In the genomic region with DNA sequence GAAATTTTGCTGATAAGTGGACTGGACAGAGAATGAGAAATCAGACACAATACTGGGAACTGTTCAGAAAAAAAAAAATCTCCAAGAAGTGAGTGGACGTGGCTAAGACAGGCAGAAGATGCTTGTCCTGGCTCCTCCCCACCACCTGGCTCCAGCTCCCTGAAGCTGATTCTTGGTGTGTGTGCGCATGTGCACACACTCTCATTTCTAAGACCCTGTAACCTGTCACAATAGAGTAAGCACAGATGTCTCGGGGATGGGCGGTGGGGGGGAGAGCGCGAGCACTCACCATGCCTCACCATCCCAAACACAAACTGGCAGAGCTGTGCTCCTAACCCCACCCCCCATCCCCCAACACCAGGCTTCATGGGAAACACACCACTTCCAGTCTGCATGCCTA, we compare ENCODE assay signal across 13 mouse cellular contexts.
DNase-seq lines count a peak whose midpoint lies in the region; ATAC-seq and TF ChIP-seq lines count a peak whose summit lies in the region.
"Had no signal": no experiment of that assay in that cellular context is flagged by ENCODE, and none has a peak within 500 bp of the region (broad histone marks: within the 10 kb centered on the region; RNA-seq: fewer than 3 reads in every experiment).

No protein-coding gene starts in this region.

- H3K27me3 ChIP-seq in E14TG2a.4 (ENCODE audit: insufficient read depth, low read length): no peaks in the 10 kb centered on the region
- no peaks in the 10 kb centered on the region for H3K27me3 ChIP-seq in embryonic facial prominence, embryonic 12.5 days
- peaks cover 11% of the 10 kb centered on the region; the same call in 1 of the 2 replicates for H3K27me3 ChIP-seq in hindbrain, embryonic 12.5 days
- H3K27me3 ChIP-seq in midbrain, embryonic 14.5 days (ENCODE audit: control insufficient read depth, insufficient read depth, low read length): no peaks in the 10 kb centered on the region
- H3K27me3 ChIP-seq: CH12.LX had no signal

- ATAC-seq in embryonic facial prominence, embryonic 12.5 days (ENCODE audit: insufficient number of reproducible peaks, insufficient read depth, low FRiP score, low TSS enrichment): no peak
- peak; percentile 17 for ATAC-seq in hindbrain, embryonic 12.5 days (ENCODE audit: low FRiP score)
- ATAC-seq in midbrain, embryonic 14.5 days (ENCODE audit: low FRiP score, low TSS enrichment): peak; percentile 35; the same call in 1 of the 2 replicates

- H3K36me3 ChIP-seq in E14TG2a.4 (ENCODE audit: insufficient read depth, low read length): peaks cover 56% of the 10 kb centered on the region
- no peaks in the 10 kb centered on the region; the same call in 1 of the 2 replicates for H3K36me3 ChIP-seq in embryonic facial prominence, embryonic 12.5 days
- no peaks in the 10 kb centered on the region for H3K36me3 ChIP-seq in hindbrain, embryonic 12.5 days
- no peaks in the 10 kb centered on the region for H3K36me3 ChIP-seq in midbrain, embryonic 14.5 days (ENCODE audit: control insufficient read depth, insufficient read depth, low read length)

- intact Hi-C loops in left cerebral cortex, postnatal 36 days (cut with DNase I): no loop called here

- no peak for TF ChIP-seq CTCF in E14TG2a.4 (conservative IDR thresholded peaks at IDR 0.05; ENCODE audit: low read length)

- peak; percentile 66 for DNase-seq in midbrain, embryonic 14.5 days
- no peak for DNase-seq in kidney, postnatal 10 days
- no peak for DNase-seq in urinary bladder, postnatal 14 days (ENCODE audit: low spot score)
- DNase-seq in left cerebral cortex, postnatal 36 days (ENCODE audit: low spot score in 2 of 2): no peak
- DNase-seq: adrenal gland, adult 8-10 months; heart, postnatal 10 days had no signal

- H3K9ac ChIP-seq in embryonic facial prominence, embryonic 12.5 days: no peak overlapping the region
- no peak overlapping the region for H3K9ac ChIP-seq in hindbrain, embryonic 12.5 days
- no peak overlapping the region for H3K9ac ChIP-seq in midbrain, embryonic 14.5 days (replicated peaks; ENCODE audit: low read length)

- H3K4me1 ChIP-seq in E14TG2a.4 (replicated peaks; ENCODE audit: low read depth, low read length): peaks cover 100% of the 10 kb centered on the region
- peaks cover 49% of the 10 kb centered on the region for H3K4me1 ChIP-seq in embryonic facial prominence, embryonic 12.5 days
- peaks cover 72% of the 10 kb centered on the region for H3K4me1 ChIP-seq in hindbrain, embryonic 12.5 days
- H3K4me1 ChIP-seq in midbrain, embryonic 14.5 days (ENCODE audit: control insufficient read depth, insufficient read depth, low read length): peaks cover 20% of the 10 kb centered on the region

- H3K9me3 ChIP-seq in E14TG2a.4 (ENCODE audit: low read length): no peaks in the 10 kb centered on the region
- H3K9me3 ChIP-seq in embryonic facial prominence, embryonic 12.5 days: no peaks in the 10 kb centered on the region
- no peaks in the 10 kb centered on the region for H3K9me3 ChIP-seq in hindbrain, embryonic 12.5 days (replicated peaks)
- H3K9me3 ChIP-seq in midbrain, embryonic 14.5 days (ENCODE audit: control insufficient read depth, low read length): no peaks in the 10 kb centered on the region

- 31% methylated on average over 6 of the region's 6 CpGs for WGBS in embryonic facial prominence, embryonic 12.5 days
- WGBS in hindbrain, embryonic 12.5 days: 21% methylated on average over 6 of the region's 6 CpGs
- 13% methylated on average over 6 of the region's 6 CpGs for WGBS in midbrain, embryonic 14.5 days

- 0 out of 2 replicates have a peak overlapping the region, but pooled peaks have one; percentile 1 for H3K27ac ChIP-seq in embryonic facial prominence, embryonic 12.5 days
- 0 out of 2 replicates have a peak overlapping the region, but pooled peaks have one; percentile 44 for H3K27ac ChIP-seq in hindbrain, embryonic 12.5 days
- H3K27ac ChIP-seq in midbrain, embryonic 14.5 days (replicated peaks; ENCODE audit: low read depth, low read length): no peak overlapping the region
- H3K27ac ChIP-seq: kidney, postnatal 0 days had no signal

- H3K4me2 ChIP-seq in embryonic facial prominence, embryonic 12.5 days (replicated peaks): no peak overlapping the region
- no peak overlapping the region; the same call in 1 of the 2 replicates for H3K4me2 ChIP-seq in hindbrain, embryonic 12.5 days (replicated peaks)
- peak overlapping the region; percentile 37 for H3K4me2 ChIP-seq in midbrain, embryonic 14.5 days (ENCODE audit: low read length)
- H3K4me2 ChIP-seq: liver, embryonic 11.5 days had no signal

- 0 out of 2 replicates have a peak overlapping the region, but pooled peaks have one; percentile 13 for H3K4me3 ChIP-seq in E14TG2a.4 (replicated peaks; ENCODE audit: low read length)
- no peak overlapping the region for H3K4me3 ChIP-seq in embryonic facial prominence, embryonic 12.5 days
- no peak overlapping the region for H3K4me3 ChIP-seq in hindbrain, embryonic 12.5 days
- no peak overlapping the region for H3K4me3 ChIP-seq in midbrain, embryonic 14.5 days (replicated peaks; ENCODE audit: low read depth, low read length)
- H3K4me3 ChIP-seq: myocyte had no signal
